Mouse (Mus musculus) right cerebral cortex, postnatal 14 days (tissue): Measurements from ENCODE around the gene Umodl1.

Experiments used
- DNase-seq: peaks from one replicate; pipeline ENCODE4 v3.0.0; 2022

The Umodl1 gene

DNA sequence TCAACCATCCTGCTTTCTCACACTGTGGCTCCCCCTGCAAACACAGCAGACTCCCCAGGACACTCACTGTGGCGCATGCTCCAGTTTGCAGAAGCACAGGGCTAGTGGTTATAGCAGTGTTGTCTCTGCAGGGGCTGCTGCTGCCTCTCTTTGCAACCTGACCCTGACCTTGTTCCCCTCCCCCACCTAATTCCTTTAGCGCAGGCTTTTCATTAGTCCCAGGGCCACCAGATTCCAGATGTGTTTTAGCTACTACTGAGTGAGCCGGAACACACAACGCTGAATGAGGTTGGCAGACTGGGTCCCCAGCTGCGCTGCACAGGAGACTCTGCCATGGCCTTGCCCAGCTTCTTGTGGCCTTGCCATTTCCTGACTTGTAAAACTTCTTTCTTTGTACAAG is 46.5 kb downstream of the Umodl1 start:
- no peak for DNase-seq

DNA sequence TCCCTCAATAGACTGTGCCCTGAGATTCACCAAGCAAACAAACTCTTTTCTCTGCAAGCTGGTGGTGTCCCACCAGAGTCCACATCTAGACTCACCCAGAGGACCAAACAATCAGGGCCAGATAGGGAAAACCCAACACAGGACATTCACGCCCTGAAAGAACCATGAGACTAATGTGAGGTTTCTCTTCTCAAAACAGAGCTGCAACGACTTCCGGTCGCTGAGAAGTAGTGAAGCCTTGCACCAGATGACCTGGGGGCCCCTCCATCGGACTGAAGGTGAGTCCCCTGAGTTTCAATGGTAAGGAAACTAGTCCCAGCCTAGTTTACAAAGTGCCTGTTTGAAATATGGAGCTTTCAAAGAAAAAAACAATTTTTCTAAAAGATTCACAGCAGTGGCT is 48.2 kb downstream of the Umodl1 start:
- no peak for DNase-seq

DNA sequence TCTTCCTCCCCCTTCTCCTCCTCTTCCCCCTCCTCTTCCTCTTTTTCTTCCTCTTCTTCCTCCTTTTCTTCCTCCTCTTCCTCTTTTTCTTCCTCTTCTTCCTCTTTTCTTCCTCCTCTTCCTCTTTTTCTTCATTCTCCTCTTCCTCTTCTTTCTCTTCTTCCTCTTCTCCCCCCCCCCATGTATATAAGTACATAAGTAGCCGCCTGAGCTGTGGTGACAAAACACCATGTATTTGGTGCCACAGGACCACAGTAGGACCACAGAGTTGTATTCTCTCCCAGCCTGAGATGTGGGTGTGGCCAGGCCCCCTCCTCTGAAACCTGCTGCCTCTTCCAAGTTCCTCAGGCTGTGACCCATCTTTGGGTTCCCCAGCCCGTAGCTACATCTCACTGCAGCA is 50.8 kb downstream of the Umodl1 start:
- no peak for DNase-seq

DNA sequence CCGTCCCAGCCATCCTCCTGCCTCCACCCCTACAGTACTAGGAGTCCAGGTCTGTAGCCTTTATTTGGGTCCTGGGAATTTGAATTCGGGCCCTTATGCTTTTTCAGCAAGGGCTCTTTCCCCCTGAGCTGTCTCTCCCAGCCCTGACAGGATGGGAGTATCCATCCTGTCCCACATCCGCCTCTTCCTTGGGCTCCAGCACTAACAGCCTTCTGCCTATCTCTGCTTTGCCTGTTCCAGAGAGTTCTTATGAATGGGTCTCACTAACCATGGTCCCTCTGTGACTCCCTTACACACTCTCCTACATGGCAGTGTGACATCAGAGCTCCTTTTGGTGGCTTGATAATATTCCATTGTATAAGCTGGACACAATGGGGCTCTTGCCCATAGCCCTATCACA is 52.9 kb downstream of the Umodl1 start:
- no peak for DNase-seq

DNA sequence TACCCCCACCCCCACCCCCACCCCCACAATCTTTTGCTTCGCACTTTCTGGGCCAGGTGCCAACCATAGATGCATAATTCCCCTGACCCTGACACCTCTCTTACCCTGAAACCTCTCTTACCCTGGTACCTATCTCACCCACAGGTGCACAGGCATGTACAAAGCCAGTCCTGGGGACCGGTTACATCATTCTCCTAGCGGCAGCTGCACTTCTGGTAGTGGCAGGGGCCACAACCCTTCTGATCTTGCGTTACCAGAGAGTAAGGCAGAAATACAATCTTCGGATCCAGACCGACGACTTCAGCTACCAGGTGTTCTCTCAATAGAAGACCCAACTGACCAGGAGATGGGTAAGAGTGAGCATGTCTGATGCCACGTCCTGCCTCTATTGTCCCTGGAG is 54.0 kb downstream of the Umodl1 start:
- DNase-seq, result no peak

DNA sequence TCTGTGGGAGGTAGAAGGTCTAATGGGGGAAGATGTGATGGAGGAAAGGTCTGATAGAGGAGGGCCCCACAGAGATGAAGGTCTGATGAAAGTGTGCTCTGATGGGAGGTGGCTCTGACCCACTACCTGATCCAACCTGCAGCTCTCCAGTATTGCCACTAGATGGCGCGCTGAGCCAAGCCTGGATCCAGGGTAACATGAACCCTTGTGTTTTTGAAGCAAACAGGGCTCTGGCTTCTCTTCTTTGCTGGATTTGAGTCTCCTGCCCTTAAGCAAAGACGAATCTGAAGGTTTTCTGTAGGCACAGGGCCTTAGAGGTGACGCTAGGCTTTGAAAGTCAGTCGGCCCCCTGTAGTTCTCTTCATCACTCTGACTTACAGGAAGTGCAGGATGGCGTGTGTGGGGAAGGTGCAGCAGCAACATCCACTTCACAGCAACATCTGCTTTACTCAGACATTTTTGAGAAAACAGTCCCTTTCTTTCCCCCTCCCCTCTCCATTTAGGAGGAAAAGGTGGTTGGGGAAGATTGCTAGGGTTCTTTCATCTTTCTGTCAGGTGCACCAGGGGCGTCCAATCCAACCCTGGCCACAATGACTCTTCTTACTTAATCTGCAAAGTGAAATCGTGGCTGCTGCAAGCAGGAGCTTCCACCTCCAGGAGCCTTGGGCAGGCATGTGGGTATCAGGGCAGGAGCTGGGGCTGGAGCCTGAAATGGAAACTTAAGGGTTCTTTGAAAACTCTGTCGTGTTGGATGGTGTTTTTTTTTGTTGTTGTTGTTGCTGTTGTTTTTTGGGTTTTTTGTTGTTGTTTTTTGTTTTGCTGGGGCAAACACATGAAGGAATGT is 57.3 kb downstream of the Umodl1 start:
- DNase-seq, result peak; percentile 37

DNA sequence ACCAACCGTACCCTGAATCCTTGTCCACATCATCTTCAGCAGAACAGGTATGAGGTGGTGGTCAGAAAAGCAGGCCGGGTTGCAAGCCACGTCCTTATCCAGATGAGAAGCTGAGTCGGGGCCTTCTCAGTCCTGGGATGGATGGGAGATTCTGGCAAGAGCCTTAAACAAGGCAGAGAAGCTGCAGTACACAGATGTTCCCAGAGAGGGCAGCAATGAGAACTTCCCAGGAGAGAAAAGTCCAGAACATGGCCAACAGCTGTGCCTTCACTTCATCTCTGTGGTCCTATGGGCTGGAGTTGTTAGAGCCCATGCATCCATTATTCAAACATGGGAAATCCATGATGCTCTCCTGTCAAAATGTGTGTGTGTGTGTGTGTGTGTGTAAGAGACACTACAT is 63.8 kb downstream of the Umodl1 start:
- DNase-seq, result peak; percentile 72

DNA sequence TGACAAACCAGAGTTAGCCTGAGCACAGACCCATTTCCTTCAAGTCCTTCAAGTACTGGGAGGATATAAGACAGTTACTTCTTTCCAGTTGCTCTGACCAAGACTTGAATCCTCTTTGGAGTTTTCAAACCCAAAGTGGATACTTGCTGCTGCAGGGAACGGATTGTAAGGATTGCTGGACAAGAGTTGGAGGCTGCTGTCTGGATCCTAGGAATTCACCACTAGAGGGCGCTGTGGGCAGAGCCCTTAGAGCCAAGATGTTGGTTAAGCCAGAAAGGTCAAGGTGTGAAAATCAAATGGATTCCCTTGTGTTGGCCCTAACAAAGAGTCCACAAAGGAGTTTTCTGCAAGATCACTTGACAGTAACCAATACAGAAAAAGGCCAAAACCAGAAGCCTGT is 65.1 kb downstream of the Umodl1 start:
- peak; percentile 73 for DNase-seq

DNA sequence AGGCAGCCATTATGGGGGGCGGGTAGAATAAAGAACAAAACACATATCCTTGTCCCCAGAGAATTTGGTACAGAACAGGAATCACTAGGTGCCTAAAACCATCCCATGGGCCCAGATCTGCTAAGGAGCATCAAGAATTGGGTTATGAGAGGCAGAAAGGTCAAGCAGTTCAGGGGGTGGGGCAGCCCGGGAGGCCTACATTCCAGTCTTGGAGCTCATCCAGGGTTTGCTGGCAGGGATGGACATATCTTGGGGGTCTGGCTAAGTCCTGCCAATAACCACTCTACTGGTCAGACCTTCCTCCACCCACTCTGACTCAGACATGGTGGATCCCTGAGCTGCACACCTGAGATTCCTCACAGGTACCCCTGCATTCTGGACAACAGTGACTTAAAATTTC is 65.6 kb downstream of the Umodl1 start:
- DNase-seq, result no peak

DNA sequence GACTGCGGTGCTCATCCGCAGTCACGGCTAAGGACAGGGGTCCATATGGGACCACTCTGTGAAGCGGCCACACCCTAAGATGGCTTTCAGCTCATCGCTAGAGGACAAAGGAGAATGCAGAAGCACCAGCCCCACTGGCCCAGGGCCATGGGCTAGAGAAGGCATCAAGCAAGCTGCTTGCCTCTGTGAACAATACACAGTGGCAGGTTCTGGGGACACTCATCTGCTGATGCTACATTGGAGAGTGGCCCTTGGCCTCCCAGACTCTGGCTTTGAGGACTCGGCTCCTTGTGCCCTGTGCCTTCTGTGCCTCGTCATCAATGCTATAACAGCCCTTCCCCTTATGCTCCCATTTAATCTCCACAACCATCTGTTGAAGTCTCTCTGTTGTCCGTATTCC is 66.8 kb downstream of the Umodl1 start:
- DNase-seq, result no peak

DNA sequence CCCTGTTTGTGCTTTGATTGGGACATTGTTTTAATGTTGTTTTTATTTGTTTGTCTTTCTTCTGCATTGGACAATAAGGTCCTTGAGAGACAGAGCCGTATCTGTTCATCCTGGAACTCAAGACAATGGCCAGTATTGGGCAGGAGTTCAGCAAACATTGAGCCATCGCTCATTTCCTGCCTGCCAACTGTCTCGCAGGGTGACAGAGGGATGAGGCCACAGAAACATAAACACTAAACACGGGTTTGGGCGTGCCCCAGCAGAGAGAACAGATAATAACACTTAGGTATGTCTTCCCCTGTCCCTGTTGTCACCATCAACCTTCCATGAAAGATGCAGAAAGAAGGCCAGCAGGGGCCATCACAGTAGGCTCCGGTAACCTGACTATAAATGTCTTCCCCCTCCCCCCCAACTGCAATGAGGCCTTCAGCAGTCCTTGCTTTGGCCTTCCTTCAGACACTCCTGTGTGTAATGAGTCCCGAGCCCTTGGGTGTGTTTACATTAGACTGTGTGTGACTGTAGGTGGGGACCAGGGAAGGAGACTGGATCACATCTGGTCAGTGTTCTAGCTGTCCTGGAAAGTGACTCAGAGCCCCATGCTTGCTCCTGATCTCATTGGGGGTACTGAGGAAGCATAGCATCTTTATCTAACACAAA is 69.8 kb downstream of the Umodl1 start:
- DNase-seq, result no peak

DNA sequence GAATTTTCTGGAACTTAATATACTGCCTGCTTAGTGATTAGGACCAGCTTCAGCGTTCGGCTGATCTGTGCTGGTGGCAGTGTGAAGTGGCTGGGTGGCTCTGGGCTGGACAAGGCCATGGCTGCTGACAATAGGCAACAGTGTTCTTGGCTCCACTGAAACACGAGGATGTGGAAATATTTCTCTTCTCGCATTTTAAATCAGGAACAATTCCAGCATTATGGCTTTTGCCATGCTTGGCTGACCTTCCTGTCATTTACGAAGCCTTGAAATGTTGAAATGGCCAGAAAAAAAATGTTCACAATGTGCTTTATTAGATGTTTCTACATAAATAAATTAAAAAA is 70.3 kb downstream of the Umodl1 start:
- no peak for DNase-seq

DNA sequence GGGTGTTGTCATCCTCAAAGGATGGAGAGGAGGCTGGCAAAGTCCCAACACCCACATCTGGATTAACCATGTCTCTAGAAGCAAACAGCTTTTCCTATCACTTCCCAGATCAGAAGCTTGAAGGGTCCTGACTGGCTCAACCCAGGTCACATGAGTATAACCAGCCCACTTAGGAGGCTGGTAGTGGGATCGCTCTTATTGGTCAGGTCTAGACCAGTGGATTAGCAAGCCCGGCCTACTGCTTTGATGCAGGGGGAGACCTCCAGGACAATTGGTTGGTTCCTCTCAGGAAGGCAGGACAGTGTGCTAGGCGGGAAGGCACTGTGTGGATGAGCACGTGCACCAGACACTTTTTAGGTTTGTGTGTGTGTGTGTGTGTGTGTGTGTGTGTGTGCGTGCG is 72.5 kb downstream of the Umodl1 start:
- no peak for DNase-seq

DNA sequence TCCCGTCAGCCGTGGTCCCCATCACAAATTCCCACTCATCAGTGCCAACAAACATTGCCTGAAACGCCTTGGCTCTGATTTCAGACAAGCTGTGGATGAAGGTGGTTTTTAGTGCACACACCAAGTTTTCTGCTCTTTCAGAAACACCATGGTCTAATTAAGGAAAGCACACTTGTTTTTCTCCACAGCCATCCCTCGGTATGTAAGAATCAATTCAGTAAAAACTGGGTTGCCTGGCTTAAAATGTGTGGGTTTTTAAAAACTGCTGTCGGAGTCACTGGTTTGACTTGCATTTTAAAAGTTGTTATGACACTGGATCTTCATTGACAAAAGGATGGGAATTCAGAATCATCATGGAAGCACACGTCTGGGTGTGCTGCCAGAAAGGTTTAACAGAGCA is 73.3 kb downstream of the Umodl1 start:
- DNase-seq, result no peak

DNA sequence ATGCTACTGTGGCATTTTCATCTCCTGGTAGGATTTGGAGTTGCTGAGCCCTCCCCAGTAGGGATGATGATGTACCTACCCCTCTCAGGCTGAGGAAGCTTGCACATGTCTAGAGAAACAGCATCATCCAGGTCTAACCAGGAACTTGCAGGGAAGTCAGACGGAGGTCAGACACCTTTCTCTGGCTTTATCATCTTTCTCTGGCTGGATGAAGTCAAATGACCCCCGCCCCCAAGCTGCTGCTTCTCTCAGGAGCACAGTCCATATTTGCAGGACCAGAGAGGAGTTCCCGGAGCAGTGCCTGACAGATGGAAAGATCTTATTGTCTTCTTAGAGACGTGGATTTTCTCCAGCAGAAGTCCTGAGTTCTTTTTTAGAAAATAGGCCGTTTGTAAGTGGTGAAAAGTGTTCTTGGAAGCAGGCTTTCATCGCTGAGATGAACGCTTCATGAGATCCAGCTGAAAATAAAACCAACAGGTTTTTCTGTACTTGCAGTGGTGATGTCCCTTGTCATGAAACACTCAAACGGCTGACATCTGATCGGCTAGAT is 74.5 kb downstream of the Umodl1 start:
- DNase-seq, result no peak

DNA sequence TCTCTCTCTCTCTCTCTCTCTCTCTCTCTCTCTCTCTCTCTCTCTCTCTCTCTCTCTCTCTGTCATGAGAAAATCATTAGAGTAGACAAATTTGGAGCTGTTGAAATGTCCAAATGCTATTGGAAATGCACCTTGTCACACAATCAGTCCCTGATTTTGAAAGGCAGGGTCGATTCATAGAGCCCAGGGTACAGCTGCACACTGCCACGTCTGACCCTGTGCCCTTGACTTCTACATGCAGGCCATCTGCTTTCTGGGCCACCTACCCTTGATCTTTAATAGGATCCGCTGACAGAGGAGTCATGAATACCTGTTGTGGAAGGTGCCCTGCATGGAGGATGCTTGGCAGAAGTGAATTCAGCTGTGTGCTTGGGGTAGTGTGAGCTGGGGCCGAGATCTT is 75.0 kb downstream of the Umodl1 start:
- DNase-seq, result no peak

DNA sequence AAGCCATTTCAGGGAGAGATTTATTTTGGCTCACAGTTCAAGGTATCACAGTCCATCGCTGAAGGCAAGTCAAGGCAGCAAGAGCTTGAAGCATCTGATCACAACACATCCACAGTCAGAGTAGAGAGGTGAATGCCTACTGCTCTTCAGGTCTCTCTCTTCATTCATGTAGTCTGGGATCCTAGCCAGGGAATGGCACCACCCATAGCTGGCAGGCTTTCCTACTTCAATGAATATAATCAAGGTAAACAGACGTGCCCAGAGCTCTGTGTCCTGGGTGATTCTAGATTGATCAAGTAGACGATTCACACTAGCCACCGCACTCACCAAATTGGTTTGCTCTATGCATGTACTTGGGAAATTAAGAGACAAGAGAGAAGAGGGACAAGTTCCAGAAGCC is 77.9 kb downstream of the Umodl1 start:
- no peak for DNase-seq

DNA sequence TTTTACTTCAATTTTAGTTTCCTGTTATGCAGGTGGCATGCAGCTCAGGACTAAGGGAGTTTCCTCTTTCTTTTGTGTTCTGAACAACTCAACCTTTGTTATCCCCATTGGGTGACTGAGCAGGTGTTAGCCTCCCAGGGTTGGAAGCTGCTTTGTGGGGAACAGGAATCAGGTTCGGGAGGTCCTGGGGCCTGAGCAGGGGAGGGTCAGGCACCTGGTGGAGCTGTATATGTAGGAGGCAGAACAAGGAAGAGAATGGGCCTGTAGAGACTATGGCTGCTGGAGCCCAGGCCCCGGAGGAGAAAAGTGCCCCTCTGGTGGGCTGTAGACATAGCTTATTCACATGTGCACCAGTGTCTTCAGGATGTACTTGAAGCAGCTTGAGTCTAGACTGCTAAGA is 78.8 kb downstream of the Umodl1 start:
- no peak for DNase-seq

DNA sequence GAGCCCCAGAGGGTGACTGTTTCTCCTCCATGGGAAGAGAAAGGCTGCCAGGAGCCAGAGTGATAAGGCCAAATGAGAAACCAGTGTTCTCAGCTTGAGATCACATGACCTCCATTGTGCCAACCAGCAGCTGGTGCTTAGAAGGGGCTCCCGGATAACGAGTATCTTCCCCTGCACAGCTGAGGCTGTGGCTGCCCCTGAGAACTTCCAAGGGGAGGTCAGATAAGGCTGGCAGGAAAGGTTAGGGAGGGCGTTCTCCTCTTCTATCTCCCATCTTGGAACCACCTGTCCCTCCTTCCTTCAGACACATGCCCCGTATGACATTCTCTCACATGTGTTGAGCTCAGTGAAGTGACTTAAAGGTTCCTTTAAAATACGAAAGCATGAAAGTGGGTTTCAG is 79.7 kb downstream of the Umodl1 start:
- no peak for DNase-seq

DNA sequence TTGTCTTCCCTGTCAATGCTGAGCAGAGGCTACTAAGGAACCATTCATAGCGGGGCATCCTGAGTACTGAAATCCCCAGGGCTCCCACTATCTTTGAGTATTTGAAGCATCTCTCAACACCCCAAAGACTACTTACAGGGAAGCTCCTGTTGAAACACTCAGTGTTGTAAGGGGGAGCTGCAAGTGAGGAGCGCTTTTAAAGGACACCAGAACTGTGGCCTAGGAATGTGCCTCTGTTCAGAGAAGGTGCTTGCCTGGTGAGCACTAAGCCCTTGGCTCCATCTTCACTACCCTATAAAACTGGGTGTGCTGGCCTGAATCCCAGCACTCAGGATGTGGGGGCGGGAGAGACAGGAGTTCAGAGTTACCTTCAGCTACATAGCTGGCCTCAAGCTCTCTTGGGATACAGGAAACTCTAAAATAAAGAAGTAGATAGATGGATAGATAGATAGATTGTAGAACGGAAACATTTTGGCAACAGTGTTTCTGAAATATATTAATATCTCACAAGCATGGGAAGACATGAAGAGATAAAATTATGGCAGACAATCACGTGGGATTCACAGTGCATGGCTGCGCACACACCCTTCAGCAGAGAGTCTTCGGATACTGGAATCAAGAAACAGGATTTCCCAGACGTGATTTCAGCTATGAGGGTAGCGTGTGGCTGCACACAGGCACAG is 80.4 kb downstream of the Umodl1 start:
- no peak for DNase-seq

DNA sequence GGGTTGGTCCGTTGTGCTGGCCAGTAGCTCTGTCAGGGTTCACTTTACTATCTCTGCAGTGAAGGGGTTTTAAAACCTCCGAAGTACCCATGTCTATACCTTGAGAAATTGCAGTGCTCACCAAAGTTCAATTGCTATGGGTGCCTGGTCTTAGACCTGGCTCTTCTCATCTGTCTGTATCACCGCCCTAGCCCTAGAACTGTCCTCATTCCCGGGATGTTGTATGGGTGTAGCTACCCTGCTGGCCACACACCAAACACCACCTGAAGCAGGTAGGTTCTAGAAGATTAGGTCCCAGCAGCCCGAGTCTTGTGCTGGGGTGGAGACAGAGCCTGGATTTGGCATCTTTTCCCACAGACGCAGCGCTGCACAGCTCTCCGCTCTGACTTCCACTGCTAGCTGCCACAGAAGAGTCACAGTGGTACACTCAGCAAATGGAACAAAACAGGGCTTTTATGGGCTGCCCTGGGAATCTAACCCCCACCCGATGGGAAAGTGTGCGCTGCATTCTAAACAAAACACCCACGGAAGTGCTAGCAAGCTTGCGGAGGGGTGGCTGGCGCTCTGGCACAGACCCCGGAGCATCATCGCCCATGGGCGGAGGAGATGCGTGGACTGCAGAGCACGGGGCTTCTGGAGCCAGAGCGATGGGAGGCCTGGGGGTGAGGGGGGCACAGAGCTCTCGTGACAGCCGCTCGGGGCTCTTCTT is 81.9 kb downstream of the Umodl1 start:
- peak; percentile 49 for DNase-seq

DNA sequence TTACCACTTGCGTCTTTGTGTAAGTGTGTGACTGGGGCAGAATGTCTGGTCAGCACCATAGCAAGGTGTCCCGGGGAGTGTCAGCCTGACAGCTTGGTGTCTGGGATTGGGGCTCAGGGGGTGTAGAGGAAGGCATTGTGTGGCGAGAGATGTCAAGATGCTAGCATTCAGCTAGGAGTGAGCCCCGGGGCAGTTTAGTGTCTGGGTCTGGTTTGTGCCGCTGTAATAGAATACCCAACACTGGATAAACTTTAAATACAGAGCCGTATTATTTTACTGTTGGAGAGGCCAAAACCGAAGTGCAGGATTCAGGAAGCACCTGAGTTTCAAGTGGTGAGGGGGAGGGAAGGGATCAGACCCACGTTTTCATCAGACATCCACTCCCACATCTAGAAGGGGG is 82.9 kb downstream of the Umodl1 start:
- no peak for DNase-seq

DNA sequence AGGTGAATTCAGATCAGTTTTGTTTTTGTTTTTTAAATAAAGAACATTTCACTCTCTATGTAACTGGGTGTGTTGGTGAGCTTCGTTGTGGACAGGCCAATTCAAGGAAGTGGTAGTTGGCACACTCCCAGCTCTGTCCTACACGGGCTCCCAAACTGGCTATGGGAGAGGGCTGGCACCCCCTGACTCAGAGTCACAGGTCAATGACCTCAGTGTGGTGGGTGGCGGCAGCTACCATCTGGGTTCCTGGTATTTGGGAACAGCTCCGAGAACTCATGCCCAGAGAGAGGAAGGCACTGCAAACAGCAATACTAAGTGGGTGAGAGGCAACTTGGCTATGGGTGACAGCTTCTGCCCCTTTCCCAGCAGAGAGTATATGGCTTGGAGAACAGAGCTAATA is 83.9 kb downstream of the Umodl1 start:
- DNase-seq, result peak; percentile 38
